Mouse (Mus musculus) gastrocnemius, postnatal 14 days (tissue): ENCODE measurements at regions not wholly inside any gene's neighbourhood (a gene's known extent, or its start where the extent isn't known, plus 50 kb on each side); places are given as distances from the start of the nearest gene placed in this dataset.
A peak's percentile ranks its signal among the peaks of the same experiment; 100 is the strongest.

Source experiments
- DNase-seq: peaks from one replicate; pipeline ENCODE4 v3.0.0; 2021; ENCODE audit warnings: mixed read lengths
- intact Hi-C: fragments of 180-260 bp; cut with DNase I; formaldehyde crosslinking; loops from one replicate; pipeline ENCODE4 v1.15.1; 2025; ENCODE audit warnings: low total_unique reads

- intact Hi-C loops, result no loop called here
- DNase-seq, result no peak
These were observed 177.3 kb downstream of the Rdh14 start for GRCm38 (mm10) chr12:10567881-10568280.

- no peak for DNase-seq
These were observed 181.2 kb downstream of the Rdh14 start for GRCm38 (mm10) chr12:10571643-10572377.

GRCm38 (mm10) chr12:10572378-10572650, 181.7 kb downstream of the Rdh14 start:
- no peak for DNase-seq
- intact Hi-C loops, result no loop called here

More at GRCm38 (mm10) chr12:10571643-10572377, 181.2 kb downstream of the Rdh14 start:
- intact Hi-C loops, result no loop called here

- intact Hi-C loops, result no loop called here
- no peak for DNase-seq
These were observed 182.8 kb downstream of the Rdh14 start for GRCm38 (mm10) chr12:10573381-10573780.

- no peak for DNase-seq
- intact Hi-C loops, result loop anchor here (10.0 kb wide), 1 partner anchor 1528 kb away; no protein-coding TSS in a partner anchor
These were observed 192.5 kb downstream of the Rdh14 start for GRCm38 (mm10) chr12:10582840-10583614.

- intact Hi-C loops, result loop anchor here (10.0 kb wide), 1 partner anchor 1529 kb away; no protein-coding TSS in a partner anchor
- DNase-seq, result no peak
These were observed 193.5 kb downstream of the Rdh14 start for GRCm38 (mm10) chr12:10584026-10584425.

GRCm38 (mm10) chr12:10589537-10589936, 199.0 kb downstream of the Rdh14 start:
- DNase-seq, result peak; percentile 48
- intact Hi-C loops, result loop anchor here (10.0 kb wide), 1 partner anchor 1535 kb away; no protein-coding TSS in a partner anchor

GRCm38 (mm10) chr12:10597976-10598746, 207.6 kb downstream of the Rdh14 start:
- DNase-seq, result peak; percentile 28
- intact Hi-C loops, result no loop called here

- no peak for DNase-seq
- intact Hi-C loops, result loop anchor here (2.0 kb wide), 1 partner anchor 575 kb away; no protein-coding TSS in a partner anchor
These were observed 209.5 kb downstream of the Rdh14 start for GRCm38 (mm10) chr12:10600111-10600510.

GRCm38 (mm10) chr12:10618319-10618718, 227.7 kb downstream of the Rdh14 start:
- intact Hi-C loops, result no loop called here
- no peak for DNase-seq

- no peak for DNase-seq
- intact Hi-C loops, result no loop called here
These were observed 230.0 kb downstream of the Rdh14 start for GRCm38 (mm10) chr12:10620541-10620940.

- intact Hi-C loops, result no loop called here
- DNase-seq, result no peak
These were observed 248.0 kb downstream of the Rdh14 start for GRCm38 (mm10) chr12:10638591-10638990.

- intact Hi-C loops, result no loop called here
- no peak for DNase-seq
These were observed 264.1 kb downstream of the Rdh14 start for GRCm38 (mm10) chr12:10654466-10655184.

GRCm38 (mm10) chr12:10655185-10655544, 264.6 kb downstream of the Rdh14 start:
- no peak for DNase-seq
- intact Hi-C loops, result no loop called here

- intact Hi-C loops, result no loop called here
- DNase-seq, result no peak
These were observed 268.3 kb downstream of the Rdh14 start for GRCm38 (mm10) chr12:10658826-10659225.

GRCm38 (mm10) chr12:10686747-10687146, 296.2 kb downstream of the Rdh14 start:
- DNase-seq, result no peak
- intact Hi-C loops, result no loop called here
